Mouse (Mus musculus): ENCODE measurements around the gene Slc52a3. TPM values are rescaled to one million over a fixed set of nuclear protein-coding genes. Genes with fewer than 3 reads are reported as not detected.

Slc52a3 gene
- polyA plus RNA-seq, 1 experiment from 2014 or later: 0.94 TPM

GRCm38 (mm10) chr2:152009061-152009779, 12.9 kb downstream of the Slc52a3 start:
- Histone ChIP-seq H3K27ac (replicated peaks) (no peak overlapping the region), H3K9ac (replicated peaks) (no peak overlapping the region), H3K27me3 (no peaks in the 10 kb centered on the region), H3K9me3 (no peaks in the 10 kb centered on the region), H3K4me1 (no peaks in the 10 kb centered on the region), H3K36me3 (no peaks in the 10 kb centered on the region), H3K4me3 (no peak overlapping the region), H3K4me2 (replicated peaks) (no peak overlapping the region)
- ATAC-seq (ENCODE audit: low FRiP score, low read depth): no peak
- WGBS: 93% methylated on average over 15 of the region's 15 CpGs

DNA sequence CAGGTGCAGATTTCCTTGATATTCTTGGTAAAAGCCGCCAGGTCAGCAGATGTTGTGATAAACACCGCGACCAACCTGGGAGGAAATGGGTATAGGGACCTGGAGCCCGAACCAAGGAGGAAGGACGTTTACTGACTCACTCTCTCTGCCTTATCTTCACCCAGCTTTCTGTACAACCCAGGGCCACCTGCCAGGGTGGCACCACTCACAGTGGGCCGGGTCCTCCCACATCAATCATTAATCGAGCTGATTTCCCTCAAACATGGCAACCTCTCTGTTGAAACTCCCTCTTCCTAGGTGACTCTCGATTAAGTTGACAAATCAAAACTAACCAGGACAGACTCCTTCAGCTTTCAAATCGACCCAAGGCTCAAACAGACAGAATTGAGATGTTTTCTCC, 13.9 kb downstream of the Slc52a3 start:
- no peak overlapping the region for H3K9ac ChIP-seq (replicated peaks)
- H3K36me3 ChIP-seq: no peaks in the 10 kb centered on the region
- 84% methylated on average over 9 of the region's 9 CpGs for WGBS
- H3K27ac ChIP-seq (replicated peaks): no peak overlapping the region
- no peak overlapping the region for H3K4me2 ChIP-seq (replicated peaks)
- no peaks in the 10 kb centered on the region for H3K27me3 ChIP-seq
- no peaks in the 10 kb centered on the region for H3K4me1 ChIP-seq
- no peaks in the 10 kb centered on the region for H3K9me3 ChIP-seq
- no peak overlapping the region for H3K4me3 ChIP-seq
- no peak for ATAC-seq (ENCODE audit: low FRiP score, low read depth)

GRCm38 (mm10) chr2:152010661-152011060, 14.3 kb downstream of the Slc52a3 start:
- no peak overlapping the region for H3K9ac ChIP-seq (replicated peaks)
- H3K9me3 ChIP-seq: no peaks in the 10 kb centered on the region
- no peaks in the 10 kb centered on the region for H3K4me1 ChIP-seq
- no peaks in the 10 kb centered on the region for H3K27me3 ChIP-seq
- ATAC-seq (ENCODE audit: low FRiP score, low read depth): no peak
- no peak overlapping the region for H3K4me2 ChIP-seq (replicated peaks)
- no peak overlapping the region for H3K27ac ChIP-seq (replicated peaks)
- no peak overlapping the region for H3K4me3 ChIP-seq
- 90% methylated on average over 7 of the region's 7 CpGs for WGBS
- H3K36me3 ChIP-seq: no peaks in the 10 kb centered on the region

DNA sequence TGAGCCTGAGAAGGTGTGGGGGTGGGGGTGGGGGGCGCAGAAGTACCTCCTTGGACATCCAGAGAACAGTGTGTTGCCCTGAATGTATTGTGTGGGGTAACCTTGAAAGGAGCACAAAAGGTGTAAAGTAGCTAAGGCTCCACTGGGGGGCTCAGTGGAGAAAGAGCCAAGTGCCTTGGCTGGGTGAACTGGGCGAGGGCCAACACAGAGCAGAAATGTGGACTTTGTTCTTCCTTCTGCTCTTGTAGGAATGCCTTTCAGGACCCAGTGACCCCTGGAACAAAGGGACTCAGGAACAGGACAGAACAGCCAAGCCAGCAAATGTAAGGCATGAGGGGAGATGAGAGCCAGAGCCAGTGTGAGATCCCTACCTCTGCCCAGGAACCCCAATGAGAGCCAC, 15.4 kb downstream of the Slc52a3 start:
- Histone ChIP-seq H3K4me2 (replicated peaks) (no peak overlapping the region), H3K27ac (replicated peaks) (0 out of 2 replicates have a peak overlapping the region, but pooled peaks have one; percentile 5), H3K4me1 (no peaks in the 10 kb centered on the region; the same call in 1 of the 2 replicates), H3K9ac (replicated peaks) (no peak overlapping the region), H3K36me3 (no peaks in the 10 kb centered on the region), H3K27me3 (no peaks in the 10 kb centered on the region), H3K4me3 (no peak overlapping the region), H3K9me3 (no peaks in the 10 kb centered on the region)
- 0 out of 2 replicates have a peak, but pooled peaks have one; percentile 16 for ATAC-seq (ENCODE audit: low FRiP score, low read depth)
- 36% methylated on average over 2 of the region's 2 CpGs for WGBS

- Histone ChIP-seq H3K36me3 (no peaks in the 10 kb centered on the region), H3K4me2 (replicated peaks) (no peak overlapping the region), H3K4me3 (no peak overlapping the region), H3K27me3 (no peaks in the 10 kb centered on the region), H3K9me3 (no peaks in the 10 kb centered on the region), H3K4me1 (no peaks in the 10 kb centered on the region; the same call in 1 of the 2 replicates), H3K27ac (replicated peaks) (no peak overlapping the region), H3K9ac (replicated peaks) (no peak overlapping the region)
- no peak for ATAC-seq (ENCODE audit: low FRiP score, low read depth)
- 73% methylated on average over 4 of the region's 4 CpGs for WGBS
Observed at GRCm38 (mm10) chr2:152012222-152012621, 15.9 kb downstream of the Slc52a3 start.

DNA sequence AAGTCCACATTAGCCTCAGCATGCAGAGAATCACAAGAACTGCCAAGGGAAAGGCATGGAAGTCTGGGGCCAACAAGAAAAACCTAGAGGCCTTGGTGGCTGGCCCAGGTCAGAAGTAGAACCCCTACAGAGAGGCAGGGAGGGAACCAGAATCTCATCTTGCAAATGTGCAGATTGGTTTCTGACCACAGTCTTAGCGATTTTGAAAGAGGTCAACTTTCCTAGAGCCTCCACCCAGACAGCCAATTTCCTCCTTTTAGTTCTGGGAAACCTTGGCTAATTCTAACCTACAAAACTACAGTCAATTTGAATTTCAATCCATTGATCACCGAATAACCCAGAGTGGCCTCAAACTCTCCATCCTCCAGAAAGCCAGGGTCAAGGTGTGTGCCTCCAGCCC, 16.4 kb downstream of the Slc52a3 start:
- Histone ChIP-seq H3K4me3 (no peak overlapping the region), H3K4me2 (replicated peaks) (no peak overlapping the region), H3K27ac (replicated peaks) (no peak overlapping the region), H3K27me3 (no peaks in the 10 kb centered on the region), H3K4me1 (no peaks in the 10 kb centered on the region; the same call in 1 of the 2 replicates), H3K36me3 (no peaks in the 10 kb centered on the region), H3K9ac (replicated peaks) (no peak overlapping the region), H3K9me3 (no peaks in the 10 kb centered on the region)
- WGBS: 78% methylated on average over 2 of the region's 2 CpGs
- ATAC-seq (ENCODE audit: low FRiP score, low read depth): no peak

GRCm38 (mm10) chr2:152015997-152016396, 19.7 kb downstream of the Slc52a3 start:
- H3K36me3 ChIP-seq: no peaks in the 10 kb centered on the region
- no peaks in the 10 kb centered on the region for H3K27me3 ChIP-seq
- H3K27ac ChIP-seq (replicated peaks): no peak overlapping the region
- no peak for ATAC-seq (ENCODE audit: low FRiP score, low read depth)
- WGBS: 40% methylated on average over 4 of the region's 4 CpGs
- H3K4me3 ChIP-seq: no peak overlapping the region
- H3K4me2 ChIP-seq (replicated peaks): no peak overlapping the region
- no peaks in the 10 kb centered on the region; the same call in 1 of the 2 replicates for H3K4me1 ChIP-seq
- H3K9me3 ChIP-seq: no peaks in the 10 kb centered on the region
- no peak overlapping the region for H3K9ac ChIP-seq (replicated peaks)

- 43% methylated on average over 9 of the region's 9 CpGs for WGBS
Observed at GRCm38 (mm10) chr2:152016666-152017065, 20.4 kb downstream of the Slc52a3 start.

GRCm38 (mm10) chr2:152020255-152020654, 23.9 kb downstream of the Slc52a3 start:
- H3K9ac ChIP-seq (replicated peaks): no peak overlapping the region
- no peak overlapping the region for H3K4me2 ChIP-seq (replicated peaks)
- WGBS: 20% methylated on average over 6 of the region's 6 CpGs
- H3K27ac ChIP-seq (replicated peaks): no peak overlapping the region
- no peaks in the 10 kb centered on the region for H3K9me3 ChIP-seq
- peaks cover 9% of the 10 kb centered on the region; the same call in 1 of the 2 replicates for H3K4me1 ChIP-seq
- ATAC-seq (ENCODE audit: low FRiP score, low read depth): peak; percentile 55
- no peak overlapping the region for H3K4me3 ChIP-seq
- no peaks in the 10 kb centered on the region for H3K27me3 ChIP-seq
- no peaks in the 10 kb centered on the region for H3K36me3 ChIP-seq

More at GRCm38 (mm10) chr2:152016666-152017065, 20.4 kb downstream of the Slc52a3 start:
- Histone ChIP-seq H3K27me3 (no peaks in the 10 kb centered on the region), H3K4me1 (no peaks in the 10 kb centered on the region; the same call in 1 of the 2 replicates), H3K27ac (replicated peaks) (no peak overlapping the region), H3K4me2 (replicated peaks) (no peak overlapping the region), H3K9ac (replicated peaks) (no peak overlapping the region), H3K4me3 (no peak overlapping the region), H3K36me3 (no peaks in the 10 kb centered on the region), H3K9me3 (no peaks in the 10 kb centered on the region)
- ATAC-seq (ENCODE audit: low FRiP score, low read depth): no peak

DNA sequence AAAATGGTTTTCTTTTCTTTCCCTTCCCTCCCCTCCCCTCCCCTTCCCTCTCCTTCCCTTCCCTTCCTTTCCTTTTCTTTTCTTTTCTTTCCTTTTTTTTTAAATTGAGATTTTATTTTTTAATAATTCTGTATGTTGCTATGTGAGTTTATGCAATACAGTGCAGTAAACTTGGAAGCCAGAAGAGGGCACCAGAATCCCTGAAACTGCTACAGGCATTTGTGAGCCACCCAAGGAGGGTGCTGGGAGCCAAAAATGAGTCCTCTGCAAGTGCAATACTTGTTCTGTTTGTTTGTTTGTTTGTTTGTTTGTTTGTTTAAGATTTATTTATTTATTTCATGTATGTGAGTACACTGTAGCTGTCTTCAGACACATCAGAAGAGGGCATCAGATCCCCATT, 25.7 kb downstream of the Slc52a3 start:
- H3K4me3 ChIP-seq: no peak overlapping the region
- no peaks in the 10 kb centered on the region for H3K36me3 ChIP-seq
- H3K4me2 ChIP-seq (replicated peaks): no peak overlapping the region
- H3K27me3 ChIP-seq: peaks cover 3% of the 10 kb centered on the region; the same call in 1 of the 2 replicates
- H3K27ac ChIP-seq (replicated peaks): no peak overlapping the region
- 0 out of 2 replicates have a peak, but pooled peaks cover 10% of the 10 kb centered on the region for H3K4me1 ChIP-seq
- H3K9me3 ChIP-seq: no peaks in the 10 kb centered on the region
- H3K9ac ChIP-seq (replicated peaks): no peak overlapping the region
- no peak for ATAC-seq (ENCODE audit: low FRiP score, low read depth)

DNA sequence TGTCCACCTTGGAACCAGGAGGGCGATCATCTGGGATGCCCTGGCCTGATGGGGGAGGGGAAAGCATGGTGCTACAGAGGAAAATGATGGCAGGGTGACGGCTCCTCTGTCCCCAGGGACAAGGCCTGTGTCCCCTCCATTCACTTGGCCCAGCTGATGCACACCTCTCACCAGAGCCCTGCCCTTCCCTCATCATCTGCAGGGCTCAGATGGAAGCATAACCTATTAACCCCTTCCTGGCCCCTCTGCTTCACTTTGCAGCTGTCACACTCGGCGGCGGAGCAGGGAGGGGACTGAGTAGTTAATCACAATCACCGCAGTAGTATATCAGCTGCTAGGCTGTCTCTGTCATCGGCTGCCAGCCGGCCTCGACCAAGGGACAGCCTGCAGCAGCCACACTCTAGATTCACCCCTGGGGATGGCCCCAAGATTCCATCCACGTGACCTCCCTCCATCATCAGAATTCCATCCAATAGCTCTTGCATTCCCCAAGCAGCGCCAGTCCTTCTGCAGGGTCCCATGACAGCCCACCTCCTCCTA, 28.6 kb downstream of the Slc52a3 start:
- Histone ChIP-seq H3K4me3 (no peak overlapping the region), H3K36me3 (no peaks in the 10 kb centered on the region), H3K4me2 (replicated peaks) (no peak overlapping the region), H3K9me3 (no peaks in the 10 kb centered on the region), H3K9ac (replicated peaks) (no peak overlapping the region), H3K4me1 (peaks cover 14% of the 10 kb centered on the region), H3K27me3 (peaks cover 22% of the 10 kb centered on the region), H3K27ac (replicated peaks) (no peak overlapping the region; the same call in 1 of the 2 replicates)
- WGBS: 52% methylated on average over 11 of the region's 11 CpGs
- peak; percentile 45 for ATAC-seq (ENCODE audit: low FRiP score, low read depth)

GRCm38 (mm10) chr2:152029252-152030082, 33.2 kb downstream of the Slc52a3 start:
- Histone ChIP-seq H3K4me2 (replicated peaks) (peak overlapping the region; percentile 68), H3K27me3 (peaks cover 55% of the 10 kb centered on the region), H3K4me3 (peak overlapping the region; percentile 55), H3K4me1 (peaks cover 17% of the 10 kb centered on the region), H3K36me3 (no peaks in the 10 kb centered on the region), H3K9me3 (no peaks in the 10 kb centered on the region), H3K27ac (replicated peaks) (peak overlapping the region; percentile 82), H3K9ac (replicated peaks) (peak overlapping the region; percentile 49; the same call in 1 of the 2 replicates)
- peak; percentile 93 for ATAC-seq (ENCODE audit: low FRiP score, low read depth)
- 1% methylated on average over 54 of the region's 54 CpGs for whole genome bisulfite sequencing

Data from midbrain, embryonic 12.5 days (tissue).